Mouse (Mus musculus): ENCODE data around the gene Zbp1.

GRCm38 (mm10) chr2:173163380-173163779 is 55.3 kb downstream of the Zbp1 start:
- TF ChIP-seq CTCF (conservative IDR thresholded peaks at IDR 0.05; ENCODE audit: insufficient read depth, insufficient read length, low read depth, low read length) (no peak), POLR2A (IDR thresholded peaks at IDR 0.05; ENCODE audit: low read depth, low read length) (no peak)

All from kidney, adult 2 months (tissue).